Mouse (Mus musculus) midbrain, postnatal 0 days (tissue): Measurements from ENCODE around the gene Rab4a. TPM values are rescaled to one million over a fixed set of nuclear protein-coding genes. Genes with fewer than 3 reads are reported as not detected.

ENCODE experiments used
- ATAC-seq: fragments of 200-750 bp; cut with Nextera tagmentation; 2 replicates; pipeline ENCODE4 v1.8.0; 2017; ENCODE audit warnings: moderate number of reproducible peaks, mild to moderate bottlenecking, moderate TSS enrichment, moderate library complexity; ENCODE audit not compliant: low FRiP score
- DNase-seq: peaks from one replicate; pipeline ENCODE4 v3.0.0-alpha.2; 2015; ENCODE audit warnings: low spot score
- H3K27ac ChIP-seq: fragments of 300-500 bp; sonication (generic); 2 replicates; pipeline ENCODE4 v1.5.1; 2014; ENCODE audit warnings: low read depth, mild to moderate bottlenecking, low read length, mixed read lengths
- H3K27me3 ChIP-seq: fragments of 300-500 bp; sonication (generic); 2 replicates; pipeline ENCODE4 v1.6.1; 2014; ENCODE audit warnings: low read length, control low read depth, mixed read lengths; ENCODE audit not compliant: insufficient read depth
- H3K36me3 ChIP-seq: fragments of 300-500 bp; sonication (generic); 2 replicates; pipeline ENCODE4 v1.6.1; 2014; ENCODE audit warnings: low read length, control low read depth, mixed read lengths; ENCODE audit not compliant: insufficient read depth
- H3K4me1 ChIP-seq: fragments of 300-500 bp; sonication (generic); 2 replicates; pipeline ENCODE4 v1.6.1; 2014; ENCODE audit warnings: mild to moderate bottlenecking, control low read depth, antibody characterized with exemption, low read length, mixed read lengths; ENCODE audit not compliant: insufficient read depth
- H3K4me2 ChIP-seq: fragments of 300-500 bp; sonication (generic); 2 replicates; pipeline ENCODE4 v1.6.1; 2014; ENCODE audit warnings: low read depth, mild to moderate bottlenecking, low read length, mixed read lengths; ENCODE audit not compliant: poor library complexity, severe bottlenecking
- H3K4me3 ChIP-seq: fragments of 300-500 bp; sonication (generic); 2 replicates; pipeline ENCODE4 v1.5.1; 2014; ENCODE audit warnings: low read depth, mild to moderate bottlenecking, low read length, moderate library complexity
- H3K9ac ChIP-seq: fragments of 300-500 bp; sonication (generic); replicated peaks from 2 replicates; pipeline ENCODE4 v1.6.1; 2014; ENCODE audit warnings: mild to moderate bottlenecking, low read length, moderate library complexity, mixed read lengths; ENCODE audit not compliant: poor library complexity, severe bottlenecking
- H3K9me3 ChIP-seq: fragments of 300-500 bp; sonication (generic); 2 replicates; pipeline ENCODE4 v1.6.1; 2016; ENCODE audit warnings: low read length, control low read depth
- CTCF ChIP-seq: IDR thresholded peaks from 2 replicates; pipeline ENCODE4 v1.5.1; 2016; ENCODE audit warnings: antibody characterized with exemption, mild to moderate bottlenecking
- WGBS: fragments of 180-500 bp; shearing (Covaris S2); extraction: QIAGEN DNeasy Blood & Tissue Kit; methylation state at CpG from one replicate; pipeline ENCODE4 v1.1.7; 2014; 5-methylcytosine and 5-hydroxymethylcytosine counted together
- polyA plus RNA-seq: library from polyadenylated mRNA; unstranded; fragments of >200 nt; fragmentation: Nextera tagmentation; extraction: Ambion mirVana; gene quantifications from 2 replicates; pipeline ENCODE4 v1.2.1, GENCODE M21; 2015
- total RNA-seq: library from RNA; depleted of rRNA; stranded (reverse); fragments of >200 nt; gene quantifications from 2 replicates; pipeline ENCODE4 v1.2.3, GENCODE M21; 2014; rRNA removed

Rab4a gene
- total and polyA plus RNA-seq, 2 experiments from 2014 or later: 59.8 to 97.7 TPM

DNA sequence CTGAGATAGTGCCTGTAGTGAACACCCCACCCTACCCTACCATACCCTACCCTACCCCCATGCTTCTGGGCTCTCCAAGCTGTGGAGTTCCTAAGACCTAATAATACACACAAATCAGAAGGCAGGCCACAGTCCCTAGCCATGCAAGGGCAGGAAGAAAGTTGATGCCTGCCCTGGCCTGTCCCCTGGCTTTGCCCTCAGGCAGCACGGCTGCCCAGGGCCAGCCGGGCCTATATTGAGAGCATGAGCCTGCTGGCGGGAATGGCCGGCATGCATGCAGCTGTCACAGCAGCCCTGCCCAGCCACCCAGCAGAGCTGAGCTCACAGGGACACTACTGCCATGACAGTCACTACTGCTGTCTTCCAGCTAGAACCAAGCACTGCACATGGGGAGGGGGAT lies 77.3 kb downstream of the Rab4a start:
- no peak for TF ChIP-seq CTCF
- no peak overlapping the region for H3K27ac ChIP-seq
- H3K27me3 ChIP-seq: no peaks in the 10 kb centered on the region
- H3K9me3 ChIP-seq: no peaks in the 10 kb centered on the region
- H3K4me3 ChIP-seq: no peak overlapping the region
- peaks cover 12% of the 10 kb centered on the region; the same call in 1 of the 2 replicates for H3K4me1 ChIP-seq
- ATAC-seq (no peak), DNase-seq (no peak)
- H3K4me2 ChIP-seq: no peak overlapping the region
- H3K36me3 ChIP-seq: no peaks in the 10 kb centered on the region
- 74% methylated on average over 4 of the region's 4 CpGs for WGBS
- no peak overlapping the region for H3K9ac ChIP-seq

Other genes starting within 250 kb of the Rab4a start
- gene Rhou, start 152.1 kb upstream of the Rab4a start, total RNA-seq: 24.9 and 28.2 TPM in 2 replicates
- gene Rhou, start 152.1 kb upstream of the Rab4a start, polyA plus RNA-seq: 7.0 and 7.1 TPM in 2 replicates
- 9.9 and 16.3 TPM in 2 replicates for gene Ccsap, start 54.2 kb downstream of the Rab4a start, total RNA-seq
- 5.2 and 5.5 TPM in 2 replicates for gene Ccsap, start 54.2 kb downstream of the Rab4a start, polyA plus RNA-seq
- 12.3 and 22.7 TPM in 2 replicates for gene Acta1, start 88.8 kb downstream of the Rab4a start, total RNA-seq
- 18.9 and 19.5 TPM in 2 replicates for gene Acta1, start 88.8 kb downstream of the Rab4a start, polyA plus RNA-seq
- gene Nup133, start 143.3 kb downstream of the Rab4a start, total RNA-seq: 19.4 and 27.8 TPM in 2 replicates
- gene Nup133, start 143.3 kb downstream of the Rab4a start, polyA plus RNA-seq: 15.2 and 16.1 TPM in 2 replicates
- 43.4 and 52.7 TPM in 2 replicates for gene Abcb10, start 177.1 kb downstream of the Rab4a start, total RNA-seq
- gene Abcb10, start 177.1 kb downstream of the Rab4a start, polyA plus RNA-seq: 14.7 and 14.8 TPM in 2 replicates
- 35.7 and 37.1 TPM in 2 replicates for gene Taf5l, start 215.4 kb downstream of the Rab4a start, total RNA-seq
- gene Taf5l, start 215.4 kb downstream of the Rab4a start, polyA plus RNA-seq: 18.6 and 19.5 TPM in 2 replicates
- 12.0 and 13.2 TPM in 2 replicates for gene Urb2, start 215.5 kb downstream of the Rab4a start, total RNA-seq
- 1.5 and 1.8 TPM in 2 replicates for gene Urb2, start 215.5 kb downstream of the Rab4a start, polyA plus RNA-seq